Mouse (Mus musculus) right cerebral cortex, postnatal 10 days (tissue): ENCODE measurements around the gene Spsb2.
A peak's percentile ranks its signal among the peaks of the same experiment; 100 is the strongest.

Experiments used
- DNase-seq, 2 experiments: peaks; one replicate each; pipeline ENCODE4 v3.0.0; 2021; ENCODE audit warnings: low spot score in 2 of 2

The Spsb2 gene

GRCm38 (mm10) chr6:124808358-124809012 lies at the start of gene Spsb2:
Gene Spsb2, plus strand, starts transcription at chr6:124808661.
- peak; percentile 76 for DNase-seq

DNA sequence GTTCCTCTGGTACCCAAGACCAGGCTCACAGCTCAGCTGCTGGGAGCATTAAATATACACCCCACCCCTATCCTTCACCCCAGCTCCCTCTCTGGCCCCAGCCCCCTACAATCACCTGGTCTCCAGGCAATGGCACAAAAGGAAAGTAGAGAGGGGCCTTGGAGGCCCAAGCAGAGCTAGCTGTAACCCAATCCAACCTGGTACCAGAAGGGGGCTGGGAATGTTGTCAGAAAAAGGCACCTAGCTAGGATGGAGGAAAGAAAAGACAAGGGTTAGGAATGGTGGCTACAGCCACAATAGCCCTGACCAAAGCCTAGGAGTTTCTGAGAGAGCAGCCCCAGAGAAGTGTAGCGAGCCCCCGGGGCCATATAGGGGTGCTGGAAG lies 49.6 kb upstream of the Spsb2 start:
- DNase-seq, result peak in 1 of 2 experiments; percentile 25

GRCm38 (mm10) chr6:124759259-124759658 lies 49.2 kb upstream of the Spsb2 start:
- DNase-seq, result peak; percentile 80 to 84

GRCm38 (mm10) chr6:124765951-124766350 lies 42.5 kb upstream of the Spsb2 start:
- no peak for DNase-seq

- no peak for DNase-seq
Measured at GRCm38 (mm10) chr6:124767536-124767919, 40.9 kb upstream of the Spsb2 start.

DNA sequence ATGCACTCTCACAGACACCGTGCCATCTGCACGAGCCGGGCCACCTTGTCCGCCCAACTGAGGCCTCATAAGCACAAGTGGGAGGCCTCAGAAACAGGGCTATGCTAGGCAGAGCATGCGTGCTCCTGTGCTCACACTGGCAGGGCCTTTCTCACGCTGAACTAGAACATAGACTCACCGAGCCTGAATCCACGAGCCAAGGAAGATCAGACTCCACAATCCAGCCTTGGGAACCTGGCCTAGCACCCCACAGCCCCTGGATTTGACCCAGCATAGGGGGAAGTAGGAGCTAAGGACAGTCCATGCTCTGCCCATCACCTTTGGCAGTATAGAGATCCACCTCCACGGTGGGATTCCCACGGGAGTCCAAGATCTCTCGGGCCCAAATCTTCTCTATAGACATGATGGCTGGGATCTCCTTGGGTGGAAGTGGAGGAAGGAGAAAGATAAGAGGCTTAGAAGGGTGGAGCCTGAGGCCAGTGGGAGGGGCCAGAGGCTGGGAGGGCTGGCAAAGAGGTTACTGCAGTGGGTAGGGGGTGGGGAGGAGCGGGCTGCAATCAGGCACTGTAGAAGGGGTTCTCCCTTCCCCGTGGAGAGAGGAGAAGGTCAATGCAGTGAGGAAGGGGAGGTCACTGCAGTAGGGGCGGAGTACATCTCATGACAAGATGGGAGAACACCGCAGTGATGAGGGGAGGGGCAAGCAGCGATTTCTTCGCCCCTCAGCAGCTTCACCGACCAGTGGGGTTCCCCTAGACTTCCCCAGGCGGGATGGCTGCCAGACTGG lies 40.3 kb upstream of the Spsb2 start:
- peak; percentile 70 to 72 for DNase-seq

DNA sequence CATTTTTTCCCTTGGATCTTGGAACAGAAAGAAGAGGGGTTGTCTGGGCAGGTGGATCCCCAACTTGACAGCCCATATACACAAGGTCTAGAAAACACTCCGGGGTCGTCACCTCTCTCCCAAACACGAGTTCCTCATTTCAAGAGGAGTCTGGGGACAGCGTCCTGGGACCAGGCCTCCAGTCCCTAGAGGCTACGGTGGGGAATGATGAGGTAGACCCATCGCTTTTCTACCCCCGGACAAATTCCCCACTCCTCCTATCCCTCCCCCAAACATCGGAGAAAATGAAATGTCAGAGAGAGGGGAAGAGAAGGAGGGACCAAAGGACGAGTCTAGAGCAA lies 39.8 kb upstream of the Spsb2 start:
- no peak for DNase-seq

- peak; percentile 89 to 91 for DNase-seq
Measured at GRCm38 (mm10) chr6:124769101-124769765, 39.2 kb upstream of the Spsb2 start, which contains the start of gene Eno2. Gene Eno2, minus strand, starts transcription at chr6:124769673.

- no peak for DNase-seq
Measured at GRCm38 (mm10) chr6:124770013-124770412, 38.4 kb upstream of the Spsb2 start.

GRCm38 (mm10) chr6:124770511-124770910 lies 38.0 kb upstream of the Spsb2 start:
- no peak for DNase-seq

DNA sequence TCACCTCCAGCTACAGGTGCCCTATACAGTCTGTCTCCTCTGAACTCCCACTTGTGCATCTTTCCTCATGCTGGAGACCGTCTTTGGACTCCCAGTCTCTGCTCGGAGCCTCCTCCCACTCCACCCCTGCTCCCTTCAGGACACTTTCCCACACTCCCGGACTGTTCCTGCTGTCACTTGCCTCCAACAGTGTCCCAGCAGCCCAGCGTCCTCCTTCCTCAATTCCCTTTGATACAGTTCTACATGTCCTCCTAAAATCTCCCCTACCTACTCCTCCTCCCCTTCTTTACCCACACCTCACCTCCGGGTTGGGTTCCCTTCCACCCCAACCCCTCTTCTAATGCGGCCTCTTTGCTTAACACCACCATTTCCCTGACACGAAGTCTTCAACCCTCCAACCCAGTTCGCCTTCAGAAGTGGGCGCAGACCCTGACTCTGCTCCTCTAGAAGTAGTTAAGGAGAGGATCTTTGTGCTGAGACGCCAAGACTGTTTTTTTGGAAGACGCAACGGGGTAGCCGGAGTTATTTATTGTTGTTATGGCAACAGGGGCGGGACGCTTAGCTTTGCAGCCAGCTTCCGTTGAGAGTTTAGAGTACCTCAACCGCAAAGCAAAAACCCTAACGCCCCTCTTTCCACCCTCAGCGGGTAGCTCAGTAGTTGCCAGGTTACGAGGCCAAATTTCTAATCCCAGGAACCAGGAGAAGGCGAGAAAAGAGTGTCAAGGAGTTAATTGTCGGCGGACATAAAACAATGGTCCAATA lies 29.1 kb upstream of the Spsb2 start, which contains the start of gene Lrrc23:
Gene Lrrc23 (minus strand): TSS at position 506 of the 762 bp plus-strand sequence.
- DNase-seq, result peak in 1 of 2 experiments; percentile 42

- DNase-seq, result no peak
Measured at GRCm38 (mm10) chr6:124779984-124780416, 28.5 kb upstream of the Spsb2 start.

DNA sequence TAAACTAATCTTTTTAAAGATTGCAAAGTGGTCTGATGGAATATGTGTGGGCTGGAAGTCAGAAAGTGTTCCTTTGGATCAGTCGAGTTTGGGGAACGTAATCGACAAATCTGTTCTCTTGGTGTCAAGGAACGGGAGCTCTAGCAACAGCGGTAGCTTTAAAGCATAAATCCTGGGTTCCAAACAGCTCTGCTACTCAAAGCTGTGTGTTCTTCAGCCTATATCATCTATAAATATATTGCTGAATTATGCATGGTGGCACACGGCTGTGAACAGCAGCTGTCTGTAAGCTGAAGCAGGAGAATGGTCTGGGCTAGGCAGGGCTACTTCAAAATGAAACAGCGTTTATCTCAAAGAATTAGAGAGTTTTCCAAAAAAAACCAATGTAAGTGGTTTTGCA lies 27.5 kb upstream of the Spsb2 start:
- DNase-seq, result no peak

DNA sequence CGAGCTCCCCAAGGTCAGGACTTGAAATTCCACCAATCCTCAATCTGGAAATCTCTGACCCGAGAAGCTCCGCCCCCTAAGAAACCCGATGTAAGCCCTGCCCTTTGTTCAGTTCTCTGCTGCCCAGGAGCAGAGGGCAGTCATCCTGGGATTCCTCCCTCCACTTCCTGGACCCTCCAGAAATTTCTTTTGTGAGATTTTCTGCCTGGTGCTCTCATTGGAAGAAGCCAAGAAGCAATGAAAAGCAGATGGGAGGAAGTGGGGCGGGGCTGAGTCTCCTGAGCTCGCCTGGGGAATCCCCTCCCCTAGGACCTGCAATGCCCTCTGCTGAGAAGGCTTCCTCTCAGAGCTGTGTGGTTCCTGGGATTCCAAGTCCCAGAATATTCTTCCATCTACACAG lies 26.0 kb upstream of the Spsb2 start:
- DNase-seq, result no peak

DNA sequence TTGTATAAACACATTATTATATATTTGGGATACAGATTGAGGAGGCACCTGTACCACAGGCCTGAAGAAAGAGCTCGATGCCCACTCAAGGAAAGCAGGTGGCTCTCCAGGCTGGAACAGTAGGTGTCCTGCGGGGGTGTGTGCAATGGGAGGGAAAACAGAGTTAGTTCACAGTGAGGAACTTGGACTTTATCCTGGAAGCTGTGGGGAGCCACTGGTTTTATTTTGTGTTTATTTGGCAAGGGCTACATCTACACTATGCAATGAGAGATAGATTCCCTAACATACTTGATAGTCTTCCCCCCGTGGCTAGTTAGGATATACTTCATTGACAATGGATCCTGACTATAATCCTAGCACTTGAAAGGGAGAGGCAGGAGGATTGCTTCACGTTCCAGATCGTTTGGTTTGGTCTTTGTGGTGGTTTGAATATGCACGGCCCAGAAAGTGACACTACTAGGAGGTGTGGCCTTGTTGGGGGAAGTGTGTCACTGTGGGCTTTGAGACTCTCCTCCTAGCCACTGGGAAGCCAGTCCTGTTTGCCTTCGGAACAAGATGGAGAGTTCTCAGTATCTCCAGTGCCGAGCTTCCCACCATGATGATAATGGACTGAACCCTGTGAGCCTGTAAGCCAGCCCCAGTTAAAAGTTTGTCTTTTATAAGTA lies 21.6 kb upstream of the Spsb2 start:
- no peak for DNase-seq

- no peak for DNase-seq
Measured at GRCm38 (mm10) chr6:124787722-124788121, 20.7 kb upstream of the Spsb2 start.

DNA sequence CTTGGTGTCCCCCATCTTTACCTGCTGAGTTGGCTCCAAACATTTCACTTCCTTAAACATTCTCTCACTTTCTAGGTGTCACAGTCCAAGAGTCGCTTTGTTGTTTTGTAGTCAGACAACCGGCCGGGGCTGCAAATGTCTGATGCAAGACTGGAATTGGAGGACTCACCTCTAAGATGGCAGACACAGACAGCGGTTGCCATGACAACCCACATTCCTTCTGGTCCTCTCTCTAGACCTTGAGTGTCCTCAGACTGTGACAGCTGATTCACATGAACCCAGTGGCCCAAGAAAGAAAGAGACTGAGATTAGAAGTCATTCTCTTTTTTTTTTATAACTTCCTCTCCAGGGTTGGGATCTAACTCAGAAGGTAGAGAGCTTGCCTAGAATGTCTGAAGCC lies 18.9 kb upstream of the Spsb2 start:
- no peak for DNase-seq

DNA sequence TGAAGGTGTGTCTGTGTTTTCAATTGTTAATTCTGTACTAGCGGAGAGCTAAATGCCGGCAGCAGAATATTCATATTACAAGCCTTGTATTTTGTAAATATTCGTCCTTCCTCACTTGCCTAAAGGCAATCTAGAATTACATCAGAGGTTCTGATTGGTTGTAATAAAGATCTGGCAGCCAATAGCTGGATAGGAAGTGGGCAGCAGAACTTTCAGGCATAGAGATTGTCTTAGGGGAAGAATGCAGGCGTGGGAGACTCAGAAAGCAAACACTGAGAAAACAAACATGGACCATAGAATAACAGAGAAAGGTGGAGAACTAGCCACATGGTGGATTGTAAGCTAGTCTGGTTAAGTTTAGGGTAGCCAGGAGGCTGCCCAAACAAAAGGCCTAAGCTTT lies 18.3 kb upstream of the Spsb2 start:
- no peak for DNase-seq

DNA sequence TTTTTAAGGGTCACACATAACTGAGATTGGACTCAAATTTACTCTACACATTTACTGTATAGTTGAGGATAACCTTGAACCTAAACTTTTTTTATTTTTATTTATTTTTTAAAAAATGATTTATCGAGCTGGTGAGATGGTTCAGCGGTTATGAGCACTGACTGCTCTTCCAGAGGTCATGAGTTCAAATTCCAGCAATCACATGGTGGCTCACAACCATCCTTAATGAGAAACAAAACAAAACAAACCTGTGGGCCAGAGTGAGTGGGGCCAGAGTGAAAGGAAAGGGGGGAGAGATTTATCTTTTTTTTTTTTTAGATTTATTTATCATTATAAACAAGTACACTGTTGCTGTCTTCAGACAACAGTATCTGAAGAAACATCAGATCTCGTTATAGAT lies 16.6 kb upstream of the Spsb2 start:
- no peak for DNase-seq

GRCm38 (mm10) chr6:124795781-124796180 lies 12.7 kb upstream of the Spsb2 start:
- no peak for DNase-seq

- DNase-seq, result no peak
Measured at GRCm38 (mm10) chr6:124796200-124796599, 12.3 kb upstream of the Spsb2 start.
